Mouse (Mus musculus): Measurements from ENCODE around the gene Bcam. TPM values are rescaled to one million over a fixed set of nuclear protein-coding genes. Genes with fewer than 3 reads are reported as not detected.

Bcam gene
- polyA plus RNA-seq, 1 experiment from 2014 or later: 7.2 TPM

GRCm38 (mm10) chr7:19742468-19742867, 28.3 kb downstream of the Bcam start:
- no peaks in the 10 kb centered on the region for H3K27me3 ChIP-seq

GRCm38 (mm10) chr7:19741329-19742031, 29.3 kb downstream of the Bcam start:
- ATAC-seq (ENCODE audit: low read depth) (peak; percentile 16; the same call in 1 of the 2 replicates), DNase-seq (no peak)

More at GRCm38 (mm10) chr7:19742468-19742867, 28.3 kb downstream of the Bcam start:
- no peak for ATAC-seq (ENCODE audit: low read depth)
- no peak overlapping the region for H3K9ac ChIP-seq
- 71% methylated on average over 5 of the region's 5 CpGs for WGBS (ENCODE audit: insufficient replicate concordance)
- H3K4me2 ChIP-seq: no peak overlapping the region
- H3K9me3 ChIP-seq (replicated peaks): no peaks in the 10 kb centered on the region
- no peak overlapping the region for H3K4me3 ChIP-seq (replicated peaks)
- DNase-seq: no peak
- H3K27ac ChIP-seq: peak overlapping the region; percentile 29
- H3K36me3 ChIP-seq: peaks cover 13% of the 10 kb centered on the region; the same call in 1 of the 2 replicates
- H3K4me1 ChIP-seq (replicated peaks): peaks cover 70% of the 10 kb centered on the region

GRCm38 (mm10) chr7:19740269-19740668, 30.5 kb downstream of the Bcam start:
- Histone ChIP-seq H3K4me2 (no peak overlapping the region), H3K9me3 (replicated peaks) (no peaks in the 10 kb centered on the region), H3K4me1 (replicated peaks) (peaks cover 75% of the 10 kb centered on the region), H3K4me3 (replicated peaks) (no peak overlapping the region), H3K27me3 (no peaks in the 10 kb centered on the region), H3K27ac (no peak overlapping the region), H3K9ac (no peak overlapping the region), H3K36me3 (peaks cover 14% of the 10 kb centered on the region; the same call in 1 of the 2 replicates)
- 63% methylated on average over 11 of the region's 11 CpGs for WGBS (ENCODE audit: insufficient replicate concordance)
- ATAC-seq (ENCODE audit: low read depth) (no peak), DNase-seq (no peak)

More at GRCm38 (mm10) chr7:19741329-19742031, 29.3 kb downstream of the Bcam start:
- H3K27ac ChIP-seq: peak overlapping the region; percentile 55
- H3K36me3 ChIP-seq: peaks cover 13% of the 10 kb centered on the region; the same call in 1 of the 2 replicates
- no peaks in the 10 kb centered on the region for H3K9me3 ChIP-seq (replicated peaks)
- H3K4me3 ChIP-seq (replicated peaks): no peak overlapping the region
- H3K27me3 ChIP-seq: no peaks in the 10 kb centered on the region
- H3K9ac ChIP-seq: peak overlapping the region; percentile 22; the same call in 1 of the 2 replicates
- H3K4me1 ChIP-seq (replicated peaks): peaks cover 70% of the 10 kb centered on the region
- 28% methylated on average over 8 of the region's 8 CpGs for WGBS (ENCODE audit: insufficient replicate concordance)
- 0 out of 2 replicates have a peak overlapping the region, but pooled peaks have one; percentile 15 for H3K4me2 ChIP-seq

DNA sequence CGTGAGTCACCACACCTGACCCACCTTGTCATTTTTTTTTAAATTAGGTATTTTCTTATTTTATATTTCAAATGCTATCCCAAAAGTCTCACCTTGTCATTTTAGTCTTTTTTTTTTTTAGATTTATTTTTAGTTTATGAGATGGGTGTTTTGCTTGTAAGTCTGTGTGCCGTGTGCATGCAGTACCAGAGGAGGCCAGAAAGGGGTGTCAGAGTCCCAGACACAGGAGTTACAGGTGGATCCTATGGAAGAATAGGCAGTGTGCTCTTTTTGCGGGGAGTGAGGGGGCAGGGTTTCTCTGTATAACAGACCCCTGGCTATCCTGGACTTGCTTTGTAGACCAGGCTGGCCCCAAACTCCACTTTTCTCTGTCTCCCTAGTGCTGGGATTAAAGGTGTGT, 32.0 kb downstream of the Bcam start:
- 74% methylated on average over 3 of the region's 3 CpGs for WGBS (ENCODE audit: insufficient replicate concordance)
- no peaks in the 10 kb centered on the region for H3K27me3 ChIP-seq
- H3K4me3 ChIP-seq (replicated peaks): no peak overlapping the region
- peaks cover 74% of the 10 kb centered on the region for H3K4me1 ChIP-seq (replicated peaks)
- H3K9ac ChIP-seq: no peak overlapping the region
- H3K36me3 ChIP-seq: peaks cover 18% of the 10 kb centered on the region; the same call in 1 of the 2 replicates
- H3K4me2 ChIP-seq: no peak overlapping the region
- no peaks in the 10 kb centered on the region for H3K9me3 ChIP-seq (replicated peaks)
- DNase-seq: no peak
- H3K27ac ChIP-seq: no peak overlapping the region
- no peak for ATAC-seq (ENCODE audit: low read depth)

GRCm38 (mm10) chr7:19736389-19737057, 34.3 kb downstream of the Bcam start:
- 16% methylated on average over 16 of the region's 16 CpGs for WGBS (ENCODE audit: insufficient replicate concordance)
- peak overlapping the region; percentile 28 for H3K4me3 ChIP-seq (replicated peaks)
- H3K9me3 ChIP-seq (replicated peaks): no peaks in the 10 kb centered on the region
- H3K4me1 ChIP-seq (replicated peaks): peaks cover 56% of the 10 kb centered on the region
- DNase-seq (peak; percentile 50), ATAC-seq (ENCODE audit: low read depth) (peak; percentile 93)
- peak overlapping the region; percentile 89 for H3K27ac ChIP-seq
- H3K9ac ChIP-seq: peak overlapping the region; percentile 55
- peaks cover 18% of the 10 kb centered on the region; the same call in 1 of the 2 replicates for H3K36me3 ChIP-seq
- H3K27me3 ChIP-seq: no peaks in the 10 kb centered on the region
- peak overlapping the region; percentile 59 for H3K4me2 ChIP-seq

DNA sequence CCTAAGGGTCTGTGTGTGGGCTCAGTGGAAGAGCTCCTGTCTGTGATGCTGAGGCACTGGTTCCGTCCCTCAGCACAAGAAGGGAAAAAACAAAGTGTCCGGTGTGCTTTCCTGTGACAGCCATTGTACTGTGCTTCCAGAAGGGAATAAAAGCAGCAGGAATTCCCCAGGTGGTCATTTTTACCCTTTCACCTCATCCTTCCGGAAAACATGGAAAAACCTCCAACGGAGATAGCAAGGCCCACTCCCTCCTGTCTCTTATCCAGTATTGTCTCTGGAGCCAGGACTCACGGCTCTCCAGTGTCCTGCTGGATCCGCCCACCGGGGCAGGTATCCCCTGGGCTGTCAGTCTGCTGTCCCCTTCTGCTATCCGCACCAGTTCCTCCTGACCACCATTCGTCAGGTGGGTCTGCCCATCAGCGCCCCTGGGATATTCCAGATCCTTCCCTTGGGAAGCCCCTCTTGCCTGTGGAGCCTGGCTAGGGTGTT, 36.6 kb downstream of the Bcam start:
- Histone ChIP-seq H3K9ac (no peak overlapping the region), H3K4me3 (replicated peaks) (no peak overlapping the region), H3K4me1 (replicated peaks) (peaks cover 43% of the 10 kb centered on the region), H3K36me3 (peaks cover 34% of the 10 kb centered on the region), H3K27me3 (no peaks in the 10 kb centered on the region), H3K9me3 (replicated peaks) (no peaks in the 10 kb centered on the region), H3K4me2 (no peak overlapping the region), H3K27ac (no peak overlapping the region; the same call in 1 of the 2 replicates)
- DNase-seq: no peak
- ATAC-seq (ENCODE audit: low read depth): no peak
- 73% methylated on average over 10 of the region's 10 CpGs for WGBS (ENCODE audit: insufficient replicate concordance)

DNA sequence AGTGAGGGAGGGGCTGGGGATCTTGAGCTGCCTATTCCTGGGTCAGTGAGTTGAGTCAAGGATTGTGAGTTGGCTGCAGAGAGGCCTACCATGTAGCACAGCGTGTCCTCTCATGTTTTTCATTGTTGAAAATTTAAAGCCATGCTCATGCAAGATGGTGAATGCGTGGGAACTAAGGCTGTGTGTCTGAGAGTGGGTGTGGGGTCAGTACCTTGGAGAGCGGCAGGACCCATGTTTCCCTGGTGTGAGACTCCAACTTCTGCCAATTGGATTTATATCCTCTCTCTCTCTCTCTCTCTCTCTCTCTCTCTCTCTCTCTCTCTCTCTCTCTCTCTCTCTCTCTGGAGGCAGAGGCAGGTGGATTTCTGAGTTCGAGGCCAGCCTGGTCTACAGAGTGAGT, 44.3 kb downstream of the Bcam start:
- Histone ChIP-seq H3K27ac (no peak overlapping the region), H3K4me3 (replicated peaks) (no peak overlapping the region), H3K27me3 (no peaks in the 10 kb centered on the region), H3K9ac (no peak overlapping the region), H3K4me1 (replicated peaks) (peaks cover 12% of the 10 kb centered on the region), H3K36me3 (peaks cover 25% of the 10 kb centered on the region), H3K9me3 (replicated peaks) (no peaks in the 10 kb centered on the region), H3K4me2 (no peak overlapping the region)
- no peak for ATAC-seq (ENCODE audit: low read depth)
- no peak for DNase-seq
- WGBS (ENCODE audit: insufficient replicate concordance): 79% methylated on average over 4 of the region's 4 CpGs

GRCm38 (mm10) chr7:19724167-19724566, 46.6 kb downstream of the Bcam start:
- Histone ChIP-seq H3K4me1 (replicated peaks) (peaks cover 13% of the 10 kb centered on the region), H3K4me3 (replicated peaks) (no peak overlapping the region), H3K27ac (no peak overlapping the region), H3K4me2 (no peak overlapping the region), H3K9me3 (replicated peaks) (0 out of 2 replicates have a peak, but pooled peaks cover 4% of the 10 kb centered on the region), H3K27me3 (no peaks in the 10 kb centered on the region), H3K36me3 (peaks cover 9% of the 10 kb centered on the region), H3K9ac (no peak overlapping the region)
- DNase-seq (no peak), ATAC-seq (ENCODE audit: low read depth) (no peak)
- 79% methylated on average over 12 of the region's 12 CpGs for whole genome bisulfite sequencing (ENCODE audit: insufficient replicate concordance)

GRCm38 (mm10) chr7:19722754-19723195, 48.0 kb downstream of the Bcam start:
- Histone ChIP-seq H3K4me1 (replicated peaks) (peaks cover 17% of the 10 kb centered on the region), H3K4me2 (no peak overlapping the region), H3K9ac (no peak overlapping the region), H3K9me3 (replicated peaks) (0 out of 2 replicates have a peak, but pooled peaks cover 4% of the 10 kb centered on the region), H3K4me3 (replicated peaks) (no peak overlapping the region), H3K36me3 (peaks cover 4% of the 10 kb centered on the region; the same call in 1 of the 2 replicates), H3K27ac (peak overlapping the region; percentile 34; the same call in 1 of the 2 replicates), H3K27me3 (no peaks in the 10 kb centered on the region)
- 44% methylated on average over 6 of the region's 6 CpGs for WGBS (ENCODE audit: insufficient replicate concordance)
- DNase-seq (no peak), ATAC-seq (ENCODE audit: low read depth) (peak; percentile 47)

- no peaks in the 10 kb centered on the region for H3K27me3 ChIP-seq
- no peak overlapping the region for H3K4me3 ChIP-seq (replicated peaks)
- peaks cover 37% of the 10 kb centered on the region for H3K4me1 ChIP-seq (replicated peaks)
- no peak overlapping the region for H3K9ac ChIP-seq
- ATAC-seq (ENCODE audit: low read depth) (no peak), DNase-seq (no peak)
- H3K36me3 ChIP-seq: peaks cover 4% of the 10 kb centered on the region; the same call in 1 of the 2 replicates
- 61% methylated on average over 4 of the region's 4 CpGs for WGBS (ENCODE audit: insufficient replicate concordance)
- H3K9me3 ChIP-seq (replicated peaks): 0 out of 2 replicates have a peak, but pooled peaks cover 4% of the 10 kb centered on the region
- no peak overlapping the region for H3K27ac ChIP-seq
- no peak overlapping the region for H3K4me2 ChIP-seq
Observed at GRCm38 (mm10) chr7:19719200-19719599, 51.6 kb downstream of the Bcam start.

- Histone ChIP-seq H3K9ac (no peak overlapping the region), H3K27ac (no peak overlapping the region), H3K9me3 (replicated peaks) (0 out of 2 replicates have a peak, but pooled peaks cover 4% of the 10 kb centered on the region), H3K36me3 (peaks cover 12% of the 10 kb centered on the region), H3K27me3 (no peaks in the 10 kb centered on the region), H3K4me1 (replicated peaks) (peaks cover 44% of the 10 kb centered on the region), H3K4me2 (no peak overlapping the region), H3K4me3 (replicated peaks) (no peak overlapping the region)
- 70% methylated on average over 5 of the region's 5 CpGs for WGBS (ENCODE audit: insufficient replicate concordance)
- ATAC-seq (ENCODE audit: low read depth): no peak
- DNase-seq: no peak
Observed at GRCm38 (mm10) chr7:19718297-19718952, 52.4 kb downstream of the Bcam start.

Measured in liver, embryonic 13.5 days (tissue).